Mouse (Mus musculus): ENCODE results near the gene Zscan22.
A peak's percentile ranks its signal among the peaks of the same experiment; 100 is the strongest.

GRCm38 (mm10) chr7:12910181-12910668 is 12.6 kb downstream of the Zscan22 start:
- TF ChIP-seq ZNF384 (IDR thresholded peaks at IDR 0.05; ENCODE audit: low read depth, low read length) (no peak), MAFK (IDR thresholded peaks at IDR 0.05; ENCODE audit: insufficient read depth, low read depth, low read length) (no peak), HCFC1 (IDR thresholded peaks at IDR 0.05; ENCODE audit: borderline replicate concordance, insufficient read depth, low read length) (peak; percentile 87), CHD2 (IDR thresholded peaks at IDR 0.05; ENCODE audit: low read depth, low read length) (no peak), ZC3H11A (IDR thresholded peaks at IDR 0.05; ENCODE audit: borderline replicate concordance, low read depth, low read length) (no peak)

Measured in ES-E14 (cell line).